Mouse (Mus musculus) embryonic facial prominence, embryonic 14.5 days (tissue): ENCODE data around the gene Mxd1. TPM values are rescaled to one million over a fixed set of nuclear protein-coding genes. Genes with fewer than 3 reads are reported as not detected.

Source experiments
- ATAC-seq: fragments of 200-750 bp; cut with Nextera tagmentation; 2 replicates; pipeline ENCODE4 v1.8.0; 2017; ENCODE audit warnings: low read depth, moderate number of reproducible peaks, moderate TSS enrichment
- DNase-seq: peaks from one replicate; pipeline ENCODE4 v3.0.0-alpha.2; 2015; ENCODE audit warnings: low spot score
- H3K27ac ChIP-seq: fragments of 300-500 bp; sonication (generic); replicated peaks from 2 replicates; pipeline ENCODE4 v1.5.1; 2014; ENCODE audit warnings: low read depth, mild to moderate bottlenecking, low read length, moderate library complexity
- H3K27me3 ChIP-seq: fragments of 300-500 bp; sonication (generic); replicated peaks from 2 replicates; pipeline ENCODE4 v1.6.1; 2014; ENCODE audit warnings: low read length; ENCODE audit not compliant: control insufficient read depth, insufficient read depth
- H3K36me3 ChIP-seq: fragments of 300-500 bp; sonication (generic); 2 replicates; pipeline ENCODE4 v1.6.1; 2014; ENCODE audit warnings: low read length, mixed read lengths; ENCODE audit not compliant: control insufficient read depth, insufficient read depth
- H3K4me1 ChIP-seq: fragments of 300-500 bp; sonication (generic); 2 replicates; pipeline ENCODE4 v1.6.1; 2014; ENCODE audit warnings: antibody characterized with exemption, low read length; ENCODE audit not compliant: control insufficient read depth, insufficient read depth
- H3K4me2 ChIP-seq: fragments of 300-500 bp; sonication (generic); 2 replicates; pipeline ENCODE4 v1.6.1; 2014; ENCODE audit warnings: low read depth, mild to moderate bottlenecking, low read length, moderate library complexity, mixed read lengths
- H3K4me3 ChIP-seq: fragments of 300-500 bp; sonication (generic); 2 replicates; pipeline ENCODE4 v1.5.1; 2014; ENCODE audit warnings: low read depth, mild to moderate bottlenecking, low read length
- H3K9ac ChIP-seq: fragments of 300-500 bp; sonication (generic); 2 replicates; pipeline ENCODE4 v1.6.1; 2014; ENCODE audit warnings: low read depth, mild to moderate bottlenecking, low read length, moderate library complexity, mixed read lengths
- H3K9me3 ChIP-seq: fragments of 300-500 bp; sonication (generic); 2 replicates; pipeline ENCODE4 v1.6.1; 2016; ENCODE audit warnings: low read length; ENCODE audit not compliant: control insufficient read depth
- WGBS: fragments of 180-500 bp; shearing (Covaris S2); extraction: QIAGEN DNeasy Blood & Tissue Kit; methylation state at CpG from one replicate; pipeline ENCODE4 v1.1.7; 2014; 5-methylcytosine and 5-hydroxymethylcytosine counted together
- polyA plus RNA-seq: library from polyadenylated mRNA; unstranded; fragments of >200 nt; fragmentation: Nextera tagmentation; extraction: Ambion mirVana; gene quantifications from 2 replicates; pipeline ENCODE4 v1.2.1, GENCODE M21; 2014

Gene Mxd1
- polyA plus RNA-seq, 1 experiment from 2014 or later: 10.3 TPM

DNA sequence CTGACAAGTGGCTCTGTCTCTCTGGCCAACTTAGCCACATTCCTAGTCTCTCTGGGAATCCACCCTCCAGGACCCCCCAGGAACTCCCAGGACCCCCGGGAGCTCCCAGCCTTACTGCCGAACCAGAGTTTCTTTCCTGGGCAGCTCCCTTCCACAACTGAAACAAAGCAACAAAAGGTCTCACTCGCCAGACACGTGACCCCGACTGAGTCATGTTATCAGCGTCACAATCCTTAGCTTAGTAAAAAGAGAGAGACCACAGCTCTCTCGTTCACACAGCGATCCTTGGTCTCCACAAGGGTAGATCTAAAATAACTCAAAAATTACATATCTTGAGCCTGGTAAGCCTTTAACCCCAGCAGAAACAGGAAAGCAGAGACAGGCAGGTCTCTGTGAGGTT, 27.2 kb downstream of the Mxd1 start:
- no peak overlapping the region for H3K4me2 ChIP-seq
- no peaks in the 10 kb centered on the region for H3K27me3 ChIP-seq
- H3K27ac ChIP-seq: no peak overlapping the region
- H3K9ac ChIP-seq: no peak overlapping the region
- DNase-seq (no peak), ATAC-seq (no peak)
- H3K4me3 ChIP-seq: no peak overlapping the region
- no peaks in the 10 kb centered on the region for H3K36me3 ChIP-seq
- no peaks in the 10 kb centered on the region for H3K9me3 ChIP-seq
- no peaks in the 10 kb centered on the region; the same call in 1 of the 2 replicates for H3K4me1 ChIP-seq
- 72% methylated on average over 8 of the region's 8 CpGs for WGBS

DNA sequence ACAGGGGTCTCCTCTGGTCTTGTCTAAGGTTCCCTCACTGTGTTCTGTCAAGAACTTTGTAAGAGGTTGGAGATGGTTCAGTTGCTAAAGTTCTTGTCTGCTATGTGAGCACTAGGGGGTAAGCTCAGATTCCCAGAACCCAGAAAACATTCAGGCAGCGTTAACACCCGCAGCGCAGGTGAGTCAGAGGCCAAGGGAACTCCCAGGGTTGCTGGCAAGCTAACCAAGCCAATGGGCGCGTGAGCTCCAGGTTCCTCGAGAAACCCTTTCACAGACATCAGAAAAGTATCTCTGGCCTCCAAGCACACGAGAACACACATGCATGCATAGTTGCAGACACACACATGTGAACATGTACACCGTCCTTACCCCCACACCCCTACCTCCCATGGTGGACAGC, 28.2 kb downstream of the Mxd1 start:
- H3K4me2 ChIP-seq: no peak overlapping the region
- no peaks in the 10 kb centered on the region; the same call in 1 of the 2 replicates for H3K4me1 ChIP-seq
- DNase-seq: no peak
- H3K36me3 ChIP-seq: no peaks in the 10 kb centered on the region
- ATAC-seq: no peak
- no peaks in the 10 kb centered on the region for H3K9me3 ChIP-seq
- 92% methylated on average over 8 of the region's 8 CpGs for WGBS
- H3K27ac ChIP-seq: no peak overlapping the region
- no peak overlapping the region for H3K4me3 ChIP-seq
- no peak overlapping the region for H3K9ac ChIP-seq
- H3K27me3 ChIP-seq: no peaks in the 10 kb centered on the region

DNA sequence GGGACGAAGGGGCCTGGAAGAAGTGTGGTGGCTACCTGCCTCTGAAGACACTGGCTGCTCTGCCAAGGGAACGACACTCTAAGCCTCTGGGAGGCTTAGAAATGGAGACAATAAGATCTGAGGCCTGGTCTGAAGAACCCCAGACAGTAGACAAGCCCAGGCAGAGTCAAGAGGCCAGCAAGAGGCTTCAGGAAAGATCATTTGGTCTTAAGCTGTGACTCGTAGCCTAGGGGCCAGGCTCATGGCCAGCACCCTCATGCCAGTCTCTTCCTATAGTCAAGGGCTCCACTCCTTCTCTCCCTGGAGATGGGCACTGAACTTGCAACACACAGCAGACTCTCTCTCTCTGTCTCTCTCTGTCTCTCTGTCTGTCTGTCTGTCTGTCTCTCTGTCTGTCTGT, 28.8 kb downstream of the Mxd1 start:
- Histone ChIP-seq H3K4me3 (no peak overlapping the region), H3K4me1 (no peaks in the 10 kb centered on the region; the same call in 1 of the 2 replicates), H3K4me2 (no peak overlapping the region), H3K9ac (no peak overlapping the region), H3K9me3 (no peaks in the 10 kb centered on the region), H3K27me3 (no peaks in the 10 kb centered on the region), H3K36me3 (no peaks in the 10 kb centered on the region), H3K27ac (no peak overlapping the region)
- no peak for ATAC-seq
- WGBS: 67% methylated on average over 3 of the region's 3 CpGs
- no peak for DNase-seq

DNA sequence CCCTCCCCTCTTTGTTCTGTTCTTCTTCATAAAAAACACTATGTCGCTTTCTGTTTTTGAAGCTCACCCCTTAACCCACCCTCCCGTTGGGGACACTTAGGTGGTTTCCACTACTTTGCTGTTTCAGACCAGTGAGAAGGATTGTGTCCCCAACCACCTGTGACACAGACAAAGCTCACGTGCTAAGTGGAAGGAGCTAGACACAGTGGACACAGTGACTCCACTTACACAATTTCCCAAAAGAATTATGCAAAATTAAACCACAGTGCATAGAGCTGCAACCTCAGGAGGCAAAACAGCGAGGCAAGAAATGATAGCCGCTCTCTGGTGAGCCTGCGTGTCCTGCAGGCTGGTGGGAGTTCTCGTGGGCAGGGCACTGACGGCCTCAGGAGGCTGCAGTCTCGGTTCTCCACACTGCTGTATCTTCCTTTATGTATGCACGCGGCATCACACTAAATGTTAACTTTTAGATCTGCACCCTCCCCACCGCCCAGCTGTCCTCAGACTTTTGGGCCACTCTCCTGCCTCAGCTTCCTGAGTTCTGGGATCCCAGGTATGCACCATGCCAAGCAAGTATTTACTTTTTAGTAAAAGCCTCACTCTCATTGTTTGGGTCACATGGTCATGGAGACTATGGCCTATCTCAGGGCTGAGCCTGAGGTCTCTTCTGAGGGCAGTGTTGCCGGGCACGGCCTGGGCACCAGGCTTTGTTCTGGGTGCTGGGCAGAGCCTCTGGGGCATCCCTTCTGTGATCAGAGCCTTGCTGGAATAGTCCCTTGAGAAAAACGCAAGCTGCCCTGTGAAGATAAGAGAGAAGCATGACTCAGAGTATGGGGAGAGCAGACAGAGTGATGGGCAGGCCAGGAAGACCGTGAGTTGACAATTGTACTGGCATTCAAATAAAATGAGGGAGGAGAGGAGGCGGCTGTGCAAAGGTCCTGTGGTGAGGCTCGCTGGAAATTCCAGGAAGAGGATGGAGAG, 29.5 kb downstream of the Mxd1 start:
- H3K27me3 ChIP-seq: no peaks in the 10 kb centered on the region
- no peaks in the 10 kb centered on the region for H3K36me3 ChIP-seq
- no peak overlapping the region for H3K27ac ChIP-seq
- ATAC-seq (no peak), DNase-seq (no peak)
- no peaks in the 10 kb centered on the region for H3K9me3 ChIP-seq
- no peak overlapping the region for H3K9ac ChIP-seq
- no peaks in the 10 kb centered on the region; the same call in 1 of the 2 replicates for H3K4me1 ChIP-seq
- no peak overlapping the region for H3K4me2 ChIP-seq
- WGBS: 76% methylated on average over 18 of the region's 18 CpGs
- no peak overlapping the region for H3K4me3 ChIP-seq

DNA sequence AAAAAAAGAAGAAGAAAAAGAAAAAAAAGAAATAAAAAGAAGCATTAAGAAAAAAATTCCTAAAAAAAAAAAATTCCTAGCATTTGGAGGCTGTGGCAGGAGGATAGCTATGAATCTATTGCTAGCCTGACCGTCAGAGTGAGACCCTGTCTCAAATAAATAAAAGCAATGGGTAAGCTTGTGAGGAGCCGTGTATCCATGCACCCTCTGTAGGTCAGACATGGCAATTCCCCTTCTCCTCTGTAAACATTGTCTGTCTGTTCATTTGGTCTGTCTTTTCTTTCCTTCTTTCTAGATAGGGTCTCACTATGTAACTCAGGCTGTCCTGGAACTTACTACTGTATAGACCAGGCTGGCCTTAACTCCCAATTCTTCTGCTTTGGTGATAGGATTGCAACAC, 30.5 kb downstream of the Mxd1 start:
- no peak overlapping the region for H3K9ac ChIP-seq
- ATAC-seq: no peak
- H3K4me2 ChIP-seq: no peak overlapping the region
- no peaks in the 10 kb centered on the region for H3K9me3 ChIP-seq
- WGBS: 13% methylated on average over 2 of the region's 2 CpGs
- no peak overlapping the region; the same call in 1 of the 2 replicates for H3K27ac ChIP-seq
- peak; percentile 23 for DNase-seq
- no peaks in the 10 kb centered on the region for H3K36me3 ChIP-seq
- H3K27me3 ChIP-seq: no peaks in the 10 kb centered on the region
- H3K4me1 ChIP-seq: no peaks in the 10 kb centered on the region; the same call in 1 of the 2 replicates
- H3K4me3 ChIP-seq: no peak overlapping the region

DNA sequence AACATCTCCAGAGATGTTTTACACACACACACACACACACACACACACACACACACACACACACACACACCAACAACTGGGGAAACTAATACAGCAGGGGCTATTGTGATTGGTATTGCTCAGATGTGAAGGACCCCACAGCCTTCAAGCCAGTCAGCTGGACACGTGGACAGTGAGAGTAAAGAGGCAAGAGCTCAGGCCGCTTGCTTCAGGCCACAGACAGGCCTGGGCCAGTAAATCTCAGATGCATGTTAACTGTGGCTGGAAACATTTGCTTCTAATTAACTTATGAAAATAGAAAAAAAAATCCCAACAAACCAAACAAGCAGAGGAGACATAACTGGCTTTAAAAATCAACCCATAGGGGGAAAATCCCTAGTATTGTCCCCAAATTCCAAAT, 31.1 kb downstream of the Mxd1 start:
- Histone ChIP-seq H3K4me1 (no peaks in the 10 kb centered on the region; the same call in 1 of the 2 replicates), H3K9ac (no peak overlapping the region), H3K4me3 (no peak overlapping the region), H3K9me3 (no peaks in the 10 kb centered on the region), H3K27ac (peak overlapping the region; percentile 49), H3K36me3 (no peaks in the 10 kb centered on the region), H3K27me3 (no peaks in the 10 kb centered on the region), H3K4me2 (no peak overlapping the region)
- ATAC-seq (no peak), DNase-seq (peak; percentile 41)
- WGBS: 43% methylated on average over 2 of the region's 2 CpGs

DNA sequence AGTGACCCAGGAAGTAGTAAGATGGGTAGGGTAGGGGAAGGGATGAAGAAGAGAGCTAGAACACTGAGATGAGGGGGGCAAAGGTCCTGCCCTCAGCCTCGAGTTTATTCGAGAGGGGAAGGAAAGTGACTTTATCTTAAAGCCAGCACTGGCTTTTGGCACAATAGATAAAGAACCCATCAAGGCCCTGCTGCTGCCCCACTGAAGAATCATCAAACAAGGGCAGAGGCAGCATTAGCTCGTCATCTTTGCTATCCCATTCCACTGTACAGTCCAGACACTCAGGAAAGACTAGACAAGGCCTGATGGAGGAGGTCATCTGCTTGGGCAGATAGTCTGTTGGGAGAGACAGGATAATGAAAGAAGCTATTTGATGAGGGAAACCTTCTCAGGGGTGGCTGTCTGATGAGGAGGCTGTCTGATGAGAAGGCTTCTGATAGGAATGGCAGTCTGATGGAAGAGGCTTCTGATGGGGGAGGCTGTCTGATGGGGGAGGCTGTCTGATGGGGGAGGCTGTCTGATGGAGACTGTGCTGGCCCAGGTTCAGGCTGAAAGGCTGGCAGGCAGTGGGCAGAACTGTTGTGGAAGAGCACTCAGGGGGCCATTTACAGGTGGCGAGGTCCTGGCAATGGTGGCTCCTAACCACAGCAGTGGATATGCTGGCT, 31.7 kb downstream of the Mxd1 start:
- no peak for DNase-seq
- 58% methylated on average over 4 of the region's 4 CpGs for WGBS
- peak overlapping the region; percentile 49; the same call in 1 of the 2 replicates for H3K27ac ChIP-seq

DNA sequence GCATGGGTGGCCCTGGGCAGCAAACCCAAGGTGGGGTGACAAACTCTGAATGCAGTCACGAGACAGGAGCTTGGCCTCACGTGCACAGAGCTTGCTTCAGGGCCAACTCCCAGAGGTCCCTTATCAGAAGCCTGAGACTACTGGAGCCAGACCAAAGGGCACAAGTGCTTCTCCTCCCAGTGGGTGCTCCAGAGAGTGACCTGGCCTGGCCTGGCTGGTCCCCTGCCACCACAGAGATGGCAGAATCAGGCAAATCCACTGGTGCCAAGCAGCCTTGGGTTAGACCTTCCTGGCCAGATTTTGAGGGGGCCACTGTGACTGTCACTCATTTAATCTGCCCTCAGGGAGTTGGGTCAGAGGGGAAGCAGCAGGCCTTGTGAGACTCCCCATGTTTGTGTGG, 32.5 kb downstream of the Mxd1 start:
- Histone ChIP-seq H3K27ac (no peak overlapping the region), H3K4me3 (no peak overlapping the region), H3K9me3 (no peaks in the 10 kb centered on the region), H3K4me2 (no peak overlapping the region), H3K27me3 (no peaks in the 10 kb centered on the region), H3K36me3 (no peaks in the 10 kb centered on the region), H3K9ac (no peak overlapping the region), H3K4me1 (no peaks in the 10 kb centered on the region; the same call in 1 of the 2 replicates)
- ATAC-seq (no peak), DNase-seq (no peak)
- 82% methylated on average over 2 of the region's 2 CpGs for WGBS

More for the DNA sequence above, 31.7 kb downstream of the Mxd1 start:
- Histone ChIP-seq H3K9ac (no peak overlapping the region), H3K4me3 (no peak overlapping the region), H3K4me2 (no peak overlapping the region), H3K27me3 (no peaks in the 10 kb centered on the region), H3K9me3 (no peaks in the 10 kb centered on the region), H3K4me1 (no peaks in the 10 kb centered on the region; the same call in 1 of the 2 replicates), H3K36me3 (no peaks in the 10 kb centered on the region)
- ATAC-seq: no peak
